Mouse (Mus musculus): Measurements from ENCODE around the gene Zbed4.
A peak's percentile ranks its signal among the peaks of the same experiment; 100 is the strongest.
"Not testable (repeated sequence)": the region's sequence is repeated elsewhere in the genome, so short reads cannot be mapped to it uniquely, and the experiment has no call there.

Gene Zbed4

GRCm38 (mm10) chr15:88810369-88810768 is 58.9 kb downstream of the Zbed4 start:
- DNase-seq (ENCODE audit: low read depth, low spot score): no peak

- DNase-seq (ENCODE audit: low read depth, low spot score): no peak
Measured at GRCm38 (mm10) chr15:88813262-88813661, 61.8 kb downstream of the Zbed4 start.

GRCm38 (mm10) chr15:88813873-88814272 is 62.4 kb downstream of the Zbed4 start:
- DNase-seq (ENCODE audit: low read depth, low spot score): not testable (repeated sequence)

- no peak for DNase-seq (ENCODE audit: low read depth, low spot score)
Measured at GRCm38 (mm10) chr15:88814411-88815047, 63.1 kb downstream of the Zbed4 start.

- no peak for DNase-seq (ENCODE audit: low read depth, low spot score)
Measured at GRCm38 (mm10) chr15:88815196-88815700, 63.8 kb downstream of the Zbed4 start.

- DNase-seq (ENCODE audit: low read depth, low spot score): peak; percentile 95
Measured at GRCm38 (mm10) chr15:88819026-88819905, 67.8 kb downstream of the Zbed4 start, which contains the start of the genes Alg12 and Creld2. TSS of gene Alg12 (minus strand) at chr15:88819318. TSS of gene Creld2 (plus strand) at chr15:88819646.

- no peak for DNase-seq (ENCODE audit: low read depth, low spot score)
Measured at GRCm38 (mm10) chr15:88819906-88820303, 68.4 kb downstream of the Zbed4 start.

GRCm38 (mm10) chr15:88821403-88821802 is 69.9 kb downstream of the Zbed4 start:
- no peak for DNase-seq (ENCODE audit: low read depth, low spot score)

GRCm38 (mm10) chr15:88822513-88822912 is 71.1 kb downstream of the Zbed4 start:
- no peak for DNase-seq (ENCODE audit: low read depth, low spot score)

- no peak for DNase-seq (ENCODE audit: low read depth, low spot score)
Measured at GRCm38 (mm10) chr15:88823376-88823775, 71.9 kb downstream of the Zbed4 start.

GRCm38 (mm10) chr15:88827466-88827865 is 76.0 kb downstream of the Zbed4 start:
- DNase-seq (ENCODE audit: low read depth, low spot score): no peak

GRCm38 (mm10) chr15:88827991-88828799 is 76.7 kb downstream of the Zbed4 start:
- DNase-seq (ENCODE audit: low read depth, low spot score): no peak

- DNase-seq (ENCODE audit: low read depth, low spot score): peak; percentile 69
Measured at GRCm38 (mm10) chr15:88828800-88829705, 77.6 kb downstream of the Zbed4 start.

GRCm38 (mm10) chr15:88829791-88830440 is 78.5 kb downstream of the Zbed4 start:
- no peak for DNase-seq (ENCODE audit: low read depth, low spot score)

- no peak for DNase-seq (ENCODE audit: low read depth, low spot score)
Measured at GRCm38 (mm10) chr15:88830696-88831095, 79.2 kb downstream of the Zbed4 start.

GRCm38 (mm10) chr15:88831482-88831881 is 80.0 kb downstream of the Zbed4 start:
- DNase-seq (ENCODE audit: low read depth, low spot score): no peak

- DNase-seq (ENCODE audit: low read depth, low spot score): no peak
Measured at GRCm38 (mm10) chr15:88832536-88832935, 81.1 kb downstream of the Zbed4 start.

Measured in retina, adult 2 months (tissue).